Comparison of ENCODE assay signal across 18 mouse cellular contexts in genomic region chr9:68916741-68917140, GRCm38 (mm10).
DNase-seq lines count a peak whose midpoint lies in the region; ATAC-seq lines count a peak whose summit lies in the region.
"Had no signal": no experiment of that assay in that cellular context is flagged by ENCODE, and none has a peak within 500 bp of the region (broad histone marks: within the 10 kb centered on the region; RNA-seq: fewer than 3 reads in every experiment).

No protein-coding gene starts in this region.

- H3K4me3 ChIP-seq in hindbrain, embryonic 16.5 days (ENCODE audit: low read length) = no peak overlapping the region
- H3K4me3 ChIP-seq in hindbrain, embryonic 10.5 days = no peak overlapping the region
- H3K4me3 ChIP-seq: embryonic facial prominence, embryonic 12.5 days; myocyte had no signal

- WGBS in hindbrain, embryonic 16.5 days = 40% methylated on average over 1 of the region's 1 CpGs
- WGBS in hindbrain, embryonic 10.5 days = 81% methylated on average over 1 of the region's 1 CpGs

- H3K27me3 ChIP-seq in hindbrain, embryonic 16.5 days (replicated peaks; ENCODE audit: control insufficient read depth, insufficient read depth, low read length) = no peaks in the 10 kb centered on the region
- no peaks in the 10 kb centered on the region for H3K27me3 ChIP-seq in hindbrain, embryonic 10.5 days (ENCODE audit: insufficient read depth, poor library complexity, severe bottlenecking)
- H3K27me3 ChIP-seq: CH12.LX; embryonic facial prominence, embryonic 12.5 days had no signal

- H3K4me2 ChIP-seq in hindbrain, embryonic 16.5 days (ENCODE audit: low read length) = no peak overlapping the region
- H3K4me2 ChIP-seq: embryonic facial prominence, embryonic 12.5 days had no signal

- no peak for DNase-seq in hindbrain, embryonic 10.5 days (ENCODE audit: low spot score)
- peak; percentile 30 for DNase-seq in right cerebral cortex, postnatal 4 days
- DNase-seq in right cerebral cortex, adult 18-20 months = no peak
- peak; percentile 69 for DNase-seq in cerebellum, adult 9-10 months
- DNase-seq in thymus, postnatal 25 days = no peak
- no peak for DNase-seq in lung, adult 18-20 months
- DNase-seq: adrenal gland, postnatal 25 days; heart, adult 11 months; kidney, adult 8-10 months; layer of hippocampus, postnatal 36 days; lung, postnatal 14 days; right cerebral cortex, postnatal 25 days; thymus, adult 18-20 months had no signal

- H3K4me1 ChIP-seq in hindbrain, embryonic 16.5 days (ENCODE audit: control insufficient read depth, insufficient read depth, low read depth, low read length) = peaks cover 9% of the 10 kb centered on the region
- H3K4me1 ChIP-seq in hindbrain, embryonic 10.5 days (replicated peaks) = peaks cover 14% of the 10 kb centered on the region

- H3K9ac ChIP-seq in hindbrain, embryonic 16.5 days (ENCODE audit: low read depth, low read length) = no peak overlapping the region
- H3K9ac ChIP-seq: embryonic facial prominence, embryonic 12.5 days; liver, embryonic 14.5 days had no signal

- H3K27ac ChIP-seq in hindbrain, embryonic 16.5 days (ENCODE audit: low read depth, low read length) = no peak overlapping the region
- no peak overlapping the region for H3K27ac ChIP-seq in hindbrain, embryonic 10.5 days
- H3K27ac ChIP-seq: embryonic facial prominence, embryonic 12.5 days; liver, embryonic 14.5 days had no signal

- no peaks in the 10 kb centered on the region for H3K36me3 ChIP-seq in hindbrain, embryonic 16.5 days (ENCODE audit: control insufficient read depth, insufficient read depth, low read length)
- no peaks in the 10 kb centered on the region for H3K36me3 ChIP-seq in hindbrain, embryonic 10.5 days
- H3K36me3 ChIP-seq: embryonic facial prominence, embryonic 12.5 days had no signal

- H3K9me3 ChIP-seq in hindbrain, embryonic 16.5 days (ENCODE audit: control insufficient read depth, low read length) = no peaks in the 10 kb centered on the region
- no peaks in the 10 kb centered on the region for H3K9me3 ChIP-seq in hindbrain, embryonic 10.5 days
- H3K9me3 ChIP-seq: embryonic facial prominence, embryonic 12.5 days had no signal

- 0 out of 2 replicates have a peak, but pooled peaks have one; percentile 52 for ATAC-seq in hindbrain, embryonic 16.5 days

Comparison
In these comparisons a context has a peak if more than half of its experiments do, and no peak if none do; other contexts are left out.
1. DNase-seq: peak in right cerebral cortex, postnatal 4 days (single experiment) and cerebellum, adult 9-10 months (single experiment); none in hindbrain, embryonic 10.5 days (single experiment), right cerebral cortex, adult 18-20 months (single experiment), thymus, postnatal 25 days (single experiment) and lung, adult 18-20 months (0 of 2).